Mouse (Mus musculus) ES-E14 (cell line): ENCODE results near the gene Tom1l2. TPM values are rescaled to one million over a fixed set of nuclear protein-coding genes. Genes with fewer than 3 reads are reported as not detected.

Experiments
- DNase-seq: peaks from one replicate; pipeline ENCODE4 v3.0.0-alpha.2; 2013; ENCODE audit warnings: low read depth, low spot score
- H3K27ac ChIP-seq: 2 replicates; pipeline ENCODE4 v1.5.1; 2012; ENCODE audit warnings: low read depth, mild to moderate bottlenecking, low read length, moderate library complexity, mixed read lengths; ENCODE audit not compliant: poor library complexity, insufficient read depth, severe bottlenecking
- H3K36me3 ChIP-seq: 2 replicates; pipeline ENCODE4 v1.6.1; 2012; ENCODE audit warnings: mild to moderate bottlenecking, low read length, moderate library complexity, mixed read lengths; ENCODE audit not compliant: control insufficient read depth, poor library complexity, insufficient read depth, severe bottlenecking
- H3K4me1 ChIP-seq, 2 experiments: fragments of 150-350 bp in 1 of 2; sonication (generic) in 1 of 2; 2 replicates each; pipeline ENCODE4 v1.6.1; 2012; ENCODE audit warnings: low read length in 2 of 2, mild to moderate bottlenecking in 1 of 2, mixed read lengths in 1 of 2; ENCODE audit not compliant: control insufficient read depth in 2 of 2, insufficient read depth in 2 of 2, poor library complexity in 1 of 2
- H3K4me3 ChIP-seq, 2 experiments: fragments of 150-350 bp in 1 of 2; sonication (generic) in 1 of 2; 2 replicates each; pipeline ENCODE4 v1.5.1; 2012; ENCODE audit warnings: low read length in 2 of 2, low read depth in 1 of 2, mild to moderate bottlenecking in 1 of 2, mixed read lengths in 1 of 2; ENCODE audit not compliant: insufficient read depth in 1 of 2, poor library complexity in 1 of 2, severe bottlenecking in 1 of 2
- H3K9ac ChIP-seq: 2 replicates; pipeline ENCODE4 v1.6.1; 2012; ENCODE audit warnings: low read depth, mild to moderate bottlenecking, low read length, mixed read lengths; ENCODE audit not compliant: poor library complexity, insufficient read depth, severe bottlenecking
- H3K9me3 ChIP-seq: fragments of 150-350 bp; sonication (generic); 2 replicates; pipeline ENCODE4 v1.6.1; 2012; ENCODE audit warnings: low read depth, mild to moderate bottlenecking, low read length; ENCODE audit not compliant: control insufficient read depth, insufficient read depth
- CHD2 ChIP-seq: IDR thresholded peaks from 2 replicates; pipeline ENCODE4 v1.6.1; 2014; ENCODE audit warnings: mild to moderate bottlenecking, low read depth, low read length, inconsistent platforms
- HCFC1 ChIP-seq: IDR thresholded peaks from 2 replicates; pipeline ENCODE4 v1.6.1; 2012; ENCODE audit warnings: low read length, inconsistent platforms, borderline replicate concordance; ENCODE audit not compliant: insufficient read depth
- MAFK ChIP-seq: IDR thresholded peaks from 2 replicates; pipeline ENCODE4 v1.6.1; 2014; ENCODE audit warnings: mild to moderate bottlenecking, low read depth, low read length, inconsistent platforms; ENCODE audit not compliant: insufficient read depth
- ZC3H11A ChIP-seq: IDR thresholded peaks from 2 replicates; pipeline ENCODE4 v1.6.1; 2012; ENCODE audit warnings: low read depth, mild to moderate bottlenecking, inconsistent platforms, low read length, borderline replicate concordance
- ZNF384 ChIP-seq: IDR thresholded peaks from 2 replicates; pipeline ENCODE4 v1.6.1; 2012; ENCODE audit warnings: low read depth, low read length, inconsistent platforms
- in situ Hi-C, 2 experiments: fragments of 600-800 bp; cut with MboI; formaldehyde crosslinking; loops; one replicate each; pipeline ENCODE4 v1.15.1; 2025; ENCODE audit warnings: low sequenced_read_pairs in 2 of 2, inconsistent platforms in 1 of 2; ENCODE audit not compliant: unreplicated experiment in 2 of 2
- total RNA-seq: library from RNA; depleted of rRNA; stranded (reverse); fragments of 300-350 nt; gene quantifications from 2 replicates; pipeline ENCODE4 v1.2.3, GENCODE M21; 2012

Gene Tom1l2
- total RNA-seq, 1 experiment: 10.4 TPM

DNA sequence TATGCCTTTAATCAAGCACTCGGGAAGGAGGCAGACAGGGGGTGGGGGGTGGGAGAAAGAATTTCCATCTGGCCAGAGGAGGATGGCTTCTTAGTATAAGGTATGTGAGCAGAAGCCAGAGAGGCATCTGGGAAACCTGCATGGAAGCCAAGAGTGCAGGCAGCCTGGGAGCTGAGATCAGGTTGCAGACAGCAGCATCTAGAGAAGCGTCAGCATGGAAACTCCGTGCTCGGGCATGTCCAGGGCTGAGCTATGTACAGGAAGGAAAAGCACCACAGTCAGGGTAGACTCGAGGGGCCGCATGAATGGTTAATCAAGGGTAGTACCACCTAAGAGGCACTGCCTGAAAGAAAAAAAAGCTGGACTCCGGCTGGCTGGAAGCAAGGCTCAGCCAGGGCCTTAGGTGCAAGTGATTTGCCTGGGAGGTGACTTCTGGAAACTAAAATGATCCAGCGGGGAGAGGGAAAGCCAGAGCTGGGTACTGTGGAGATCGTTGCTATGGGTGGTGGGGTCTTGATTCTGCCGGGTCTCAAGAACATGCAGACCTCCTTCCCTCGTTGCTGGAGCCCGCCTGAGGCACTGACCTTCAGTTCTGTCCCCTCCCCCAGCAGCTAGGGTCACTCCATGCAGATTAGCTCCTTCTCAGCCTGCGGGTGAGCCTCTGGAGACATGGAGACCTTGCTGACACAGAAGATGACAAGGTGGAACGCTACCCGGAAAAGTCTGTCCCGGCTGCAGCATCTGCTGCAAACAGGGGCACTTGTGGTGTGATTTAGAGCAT is 13.7 kb upstream of the Tom1l2 start:
- Histone ChIP-seq H3K27ac (peak overlapping the region; percentile 70), H3K9me3 (no peaks in the 10 kb centered on the region), H3K4me3 (peak overlapping the region; percentile 1 to 8; a peak in 1 of 4 replicates), H3K9ac (peak overlapping the region; percentile 33; the same call in 1 of the 2 replicates), H3K4me1 (peaks cover 15 to 16% of the 10 kb centered on the region in 2 experiments; a peak in 3 of 4 replicates), H3K36me3 (no peaks in the 10 kb centered on the region)
- in situ Hi-C loops: no loop called here
- TF ChIP-seq ZC3H11A (no peak), CHD2 (no peak), HCFC1 (no peak), ZNF384 (no peak), MAFK (no peak)
- no peak for DNase-seq

DNA sequence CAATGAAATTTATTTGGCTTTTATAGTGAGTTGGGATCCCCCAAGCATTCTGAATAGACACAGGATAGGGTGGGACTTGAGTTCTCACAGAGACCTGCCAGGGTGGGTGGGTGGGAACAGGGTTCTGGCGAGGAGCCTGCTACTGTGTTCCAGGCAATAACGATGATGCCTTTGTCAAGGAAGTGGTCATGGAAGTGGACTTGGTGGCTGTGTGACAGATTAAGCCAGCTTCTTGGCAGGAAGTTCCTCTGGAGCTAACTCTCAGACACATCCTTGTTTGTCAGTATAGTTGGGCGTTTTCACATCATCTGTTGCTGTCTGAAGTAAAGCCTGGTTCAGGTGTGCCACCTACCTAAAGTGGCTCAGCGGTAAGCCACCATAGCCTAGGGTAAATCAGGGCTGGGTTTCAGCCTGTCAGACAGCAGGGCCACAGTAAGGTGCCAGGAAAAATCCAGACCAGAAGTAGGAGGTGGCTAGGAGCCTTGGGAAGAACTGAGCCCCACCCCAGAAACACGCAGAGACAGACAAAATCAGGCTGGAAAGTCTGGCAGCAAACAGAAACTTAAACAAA is 8.0 kb upstream of the Tom1l2 start:
- Histone ChIP-seq H3K9ac (no peak overlapping the region), H3K4me1 (peaks cover 3 to 11% of the 10 kb centered on the region in 2 experiments; a peak in 3 of 4 replicates), H3K4me3 (no peak overlapping the region), H3K27ac (no peak overlapping the region), H3K36me3 (no peaks in the 10 kb centered on the region), H3K9me3 (no peaks in the 10 kb centered on the region)
- in situ Hi-C loops: no loop called here
- TF ChIP-seq HCFC1 (no peak), MAFK (no peak), CHD2 (no peak), ZC3H11A (no peak), ZNF384 (no peak)
- DNase-seq: no peak

DNA sequence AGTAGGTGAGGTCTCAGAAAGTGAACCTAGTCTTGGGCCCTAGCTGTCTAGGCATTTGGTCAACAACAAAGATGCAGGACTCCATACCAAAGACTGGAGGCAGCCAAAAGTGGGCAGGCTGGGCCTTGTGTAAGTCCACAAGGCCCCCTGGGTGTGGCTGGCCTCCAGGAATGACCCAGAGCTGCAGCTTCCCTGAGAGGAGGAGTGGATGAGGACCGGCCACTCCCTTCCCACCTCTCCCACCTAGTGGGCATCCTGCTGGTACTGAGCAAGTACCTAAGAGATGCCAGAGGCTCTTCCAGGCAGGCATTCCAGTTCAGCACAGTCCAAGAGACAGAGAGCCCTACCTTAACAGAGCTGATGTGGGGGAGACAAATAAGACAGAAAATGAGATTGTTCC is 7.2 kb upstream of the Tom1l2 start:
- H3K36me3 ChIP-seq: no peaks in the 10 kb centered on the region
- no peak overlapping the region for H3K4me3 ChIP-seq
- peaks cover 3 to 11% of the 10 kb centered on the region in 2 experiments; a peak in 3 of 4 replicates for H3K4me1 ChIP-seq
- H3K9ac ChIP-seq: no peak overlapping the region
- H3K27ac ChIP-seq: no peak overlapping the region
- no peaks in the 10 kb centered on the region for H3K9me3 ChIP-seq
- in situ Hi-C loops: no loop called here
- no peak for DNase-seq
- TF ChIP-seq ZC3H11A (no peak), ZNF384 (no peak), HCFC1 (no peak), MAFK (no peak), CHD2 (no peak)

DNA sequence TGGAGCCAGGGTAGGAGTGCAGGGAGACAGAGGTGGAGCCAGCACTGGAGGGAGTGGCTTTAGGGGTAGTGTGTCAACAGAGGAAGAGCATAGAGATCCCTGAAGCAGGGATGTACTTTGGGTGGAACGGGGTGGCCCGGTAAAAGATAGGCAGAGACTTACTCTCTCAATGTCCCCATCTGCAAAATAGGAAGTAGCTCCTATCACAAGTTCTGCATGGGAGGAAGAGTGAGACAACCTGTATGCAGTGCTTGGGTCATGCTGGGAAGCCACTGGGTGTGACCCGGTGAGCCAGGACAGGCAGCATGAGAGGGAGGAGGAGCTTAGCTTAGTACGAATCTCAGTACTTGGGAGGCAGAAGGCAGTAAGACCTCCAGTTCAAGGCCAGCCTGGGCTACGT is 6.4 kb upstream of the Tom1l2 start:
- Histone ChIP-seq H3K36me3 (no peaks in the 10 kb centered on the region), H3K4me1 (peaks cover 3 to 13% of the 10 kb centered on the region in 2 experiments; a peak in 3 of 4 replicates), H3K4me3 (no peak overlapping the region), H3K27ac (no peak overlapping the region), H3K9ac (no peak overlapping the region), H3K9me3 (no peaks in the 10 kb centered on the region)
- TF ChIP-seq ZC3H11A: no peak
- TF ChIP-seq MAFK: no peak
- TF ChIP-seq ZNF384: no peak
- TF ChIP-seq CHD2: no peak
- TF ChIP-seq HCFC1: no peak
- DNase-seq: no peak
- in situ Hi-C loops: no loop called here
